Comparison of ENCODE assay signal across 22 mouse cellular contexts in genomic region chr10:40189689-40190088, GRCm38 (mm10).
"Had no signal": no experiment of that assay in that cellular context is flagged by ENCODE, and none has a peak within 500 bp of the region (broad histone marks: within the 10 kb centered on the region; RNA-seq: fewer than 3 reads in every experiment).

No protein-coding gene starts in this region.

- DNase-seq: kidney, adult 18-20 months; kidney, adult 9 months; kidney, postnatal 14 days; kidney, postnatal 4 days; left cerebral cortex, postnatal 4 days; liver; lung, adult 18-20 months; lung, postnatal 10 days; lung, postnatal 4 days; retina, postnatal 1 day; right cerebral cortex, postnatal 25 days; thymus, adult 18-20 months; thymus, postnatal 36 days had no signal

- H3K27ac ChIP-seq: limb, embryonic 13.5 days; liver, embryonic 12.5 days; liver, embryonic 15.5 days; lung, embryonic 15.5 days; midbrain, embryonic 12.5 days; midbrain, embryonic 15.5 days; neural tube, embryonic 13.5 days had no signal

- ATAC-seq: liver, embryonic 12.5 days; midbrain, embryonic 15.5 days had no signal

- H3K4me3 ChIP-seq: limb, embryonic 13.5 days; liver, embryonic 12.5 days; liver, embryonic 15.5 days; lung, embryonic 15.5 days; megakaryocyte, embryonic 14.5 days; midbrain, embryonic 12.5 days; midbrain, embryonic 15.5 days; myocyte; neural tube, embryonic 13.5 days had no signal
